Mouse (Mus musculus) kidney, embryonic 15.5 days (tissue): ENCODE measurements around the gene Hacd4. TPM values are rescaled to one million over a fixed set of nuclear protein-coding genes. Genes with fewer than 3 reads are reported as not detected.
A peak's percentile ranks its signal among the peaks of the same experiment; 100 is the strongest.

Source experiments
- ATAC-seq: fragments of 200-750 bp; cut with Nextera tagmentation; replicated peaks from 2 replicates; pipeline ENCODE4 v1.8.0; 2017; ENCODE audit warnings: moderate TSS enrichment; ENCODE audit not compliant: low FRiP score
- H3K27ac ChIP-seq: fragments of 300-500 bp; sonication (generic); 2 replicates; pipeline ENCODE4 v1.5.1; 2015; ENCODE audit warnings: mild to moderate bottlenecking, inconsistent platforms
- H3K27me3 ChIP-seq: fragments of 300-500 bp; sonication (generic); 2 replicates; pipeline ENCODE4 v1.6.1; 2015; ENCODE audit warnings: inconsistent platforms
- H3K36me3 ChIP-seq: fragments of 300-500 bp; sonication (generic); 2 replicates; pipeline ENCODE4 v1.6.1; 2015; ENCODE audit warnings: inconsistent platforms
- H3K4me1 ChIP-seq: fragments of 300-500 bp; sonication (generic); 2 replicates; pipeline ENCODE4 v1.6.1; 2015; ENCODE audit warnings: inconsistent platforms
- H3K4me2 ChIP-seq: fragments of 300-500 bp; sonication (generic); 2 replicates; pipeline ENCODE4 v1.6.1; 2015; ENCODE audit warnings: moderate library complexity, mild to moderate bottlenecking, inconsistent platforms
- H3K4me3 ChIP-seq: fragments of 300-500 bp; sonication (generic); replicated peaks from 2 replicates; pipeline ENCODE4 v1.5.1; 2015; ENCODE audit warnings: mild to moderate bottlenecking, inconsistent platforms
- H3K9ac ChIP-seq: fragments of 300-500 bp; sonication (generic); 2 replicates; pipeline ENCODE4 v1.6.1; 2015; ENCODE audit warnings: mild to moderate bottlenecking, inconsistent platforms
- H3K9me3 ChIP-seq: fragments of 300-500 bp; sonication (generic); replicated peaks from 2 replicates; pipeline ENCODE4 v1.6.1; 2016; ENCODE audit warnings: inconsistent platforms
- WGBS: fragments of 180-500 bp; shearing (Covaris S2); methylation state at CpG from one replicate; pipeline ENCODE4 v1.1.7; 2015; ENCODE audit warnings: mixed read lengths; 5-methylcytosine and 5-hydroxymethylcytosine counted together
- polyA plus RNA-seq: library from polyadenylated mRNA; unstranded; fragments of >200 nt; fragmentation: Nextera tagmentation; extraction: Ambion mirVana; gene quantifications from 2 replicates; pipeline ENCODE4 v1.2.1, GENCODE M21; 2015

Gene Hacd4
- polyA plus RNA-seq, 1 experiment from 2014 or later: 18.3 TPM

DNA sequence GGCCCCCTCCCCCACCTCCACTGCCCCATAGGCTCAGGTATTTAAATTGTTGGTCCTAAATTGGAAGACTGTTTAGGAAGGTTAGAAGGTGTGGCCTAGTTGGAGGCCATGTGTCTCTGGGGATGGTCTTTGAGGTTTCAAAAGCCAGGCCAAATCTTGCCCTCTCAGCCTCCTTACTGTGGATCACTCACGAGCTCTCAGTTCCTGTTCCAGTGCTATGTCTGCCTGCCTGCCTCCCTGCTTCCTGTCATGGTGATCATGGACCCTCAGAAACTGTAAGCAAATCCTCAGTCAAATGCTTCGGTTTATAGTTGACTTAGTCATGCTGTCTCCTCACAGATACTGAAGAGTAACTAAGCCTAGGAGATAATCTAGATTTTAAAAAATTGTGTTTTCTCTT lies 19.9 kb upstream of the Hacd4 start:
- 77% methylated on average over 2 of the region's 2 CpGs for WGBS
- H3K9ac ChIP-seq: no peak overlapping the region
- no peak for ATAC-seq

DNA sequence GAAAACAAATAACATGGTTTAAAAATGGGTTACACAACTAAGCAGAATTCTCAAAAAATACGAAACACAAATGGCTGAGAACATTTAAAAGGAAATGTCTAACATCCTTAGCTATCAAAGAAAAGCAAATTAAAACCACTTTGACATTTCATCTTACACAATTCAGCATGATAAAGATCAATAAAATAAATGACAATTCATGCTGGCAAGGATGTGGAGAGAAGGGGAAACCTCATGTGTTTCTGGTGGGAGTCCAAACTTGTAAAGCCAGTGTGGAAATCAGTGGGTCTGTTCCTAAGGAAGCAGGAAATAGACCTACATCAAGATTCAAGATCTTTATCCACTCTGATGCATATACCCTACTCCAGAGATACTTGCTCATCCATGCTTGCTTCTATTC lies 19.4 kb upstream of the Hacd4 start:
- no peak overlapping the region for H3K27ac ChIP-seq
- no peaks in the 10 kb centered on the region for H3K4me1 ChIP-seq
- H3K9ac ChIP-seq: no peak overlapping the region
- no peaks in the 10 kb centered on the region for H3K36me3 ChIP-seq
- H3K27me3 ChIP-seq: no peaks in the 10 kb centered on the region
- no peak overlapping the region for H3K4me3 ChIP-seq
- WGBS: 87% methylated on average over 1 of the region's 1 CpGs
- ATAC-seq: no peak
- H3K9me3 ChIP-seq: no peaks in the 10 kb centered on the region
- H3K4me2 ChIP-seq: no peak overlapping the region

More for the DNA sequence above, 19.9 kb upstream of the Hacd4 start:
- Histone ChIP-seq H3K27me3 (no peaks in the 10 kb centered on the region), H3K27ac (no peak overlapping the region), H3K4me2 (no peak overlapping the region), H3K9me3 (no peaks in the 10 kb centered on the region), H3K4me1 (no peaks in the 10 kb centered on the region), H3K4me3 (no peak overlapping the region), H3K36me3 (no peaks in the 10 kb centered on the region)

DNA sequence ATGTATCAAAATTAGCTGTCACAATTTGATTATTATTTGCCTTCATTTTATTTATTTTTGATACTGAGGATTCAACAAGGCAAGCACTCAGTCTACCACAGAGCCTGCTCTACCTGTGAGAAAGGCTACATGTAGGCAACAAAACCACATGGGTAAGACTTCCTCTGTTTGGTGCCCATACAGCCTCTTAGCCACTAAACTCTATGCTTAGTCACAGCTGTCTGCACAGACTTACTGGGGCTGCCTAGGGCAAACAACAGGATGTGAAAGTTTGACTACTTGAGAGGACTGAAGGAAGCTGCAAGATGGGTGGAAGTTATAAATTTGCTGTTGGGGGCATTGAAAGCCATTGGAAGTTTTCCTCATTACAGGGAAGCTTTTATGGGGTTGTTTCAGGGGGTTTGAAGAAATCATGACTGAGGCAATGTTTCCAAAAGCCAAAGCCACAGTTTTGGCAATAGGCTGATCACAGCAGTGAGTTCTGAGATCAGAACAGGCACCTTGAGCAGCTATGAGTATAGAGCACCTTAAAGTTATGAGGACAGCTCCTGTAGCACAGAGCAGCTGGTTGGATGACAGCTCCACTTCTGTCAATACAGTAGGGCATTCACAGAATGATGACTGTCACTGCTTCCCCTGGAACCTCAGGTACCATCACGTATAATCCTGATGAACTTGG lies 11.5 kb upstream of the Hacd4 start:
- H3K36me3 ChIP-seq: no peaks in the 10 kb centered on the region
- H3K9ac ChIP-seq: no peak overlapping the region
- 91% methylated on average over 1 of the region's 1 CpGs for WGBS
- no peaks in the 10 kb centered on the region for H3K9me3 ChIP-seq
- H3K4me1 ChIP-seq: no peaks in the 10 kb centered on the region
- H3K4me3 ChIP-seq: no peak overlapping the region
- H3K27me3 ChIP-seq: no peaks in the 10 kb centered on the region
- no peak for ATAC-seq
- no peak overlapping the region for H3K4me2 ChIP-seq
- no peak overlapping the region for H3K27ac ChIP-seq

DNA sequence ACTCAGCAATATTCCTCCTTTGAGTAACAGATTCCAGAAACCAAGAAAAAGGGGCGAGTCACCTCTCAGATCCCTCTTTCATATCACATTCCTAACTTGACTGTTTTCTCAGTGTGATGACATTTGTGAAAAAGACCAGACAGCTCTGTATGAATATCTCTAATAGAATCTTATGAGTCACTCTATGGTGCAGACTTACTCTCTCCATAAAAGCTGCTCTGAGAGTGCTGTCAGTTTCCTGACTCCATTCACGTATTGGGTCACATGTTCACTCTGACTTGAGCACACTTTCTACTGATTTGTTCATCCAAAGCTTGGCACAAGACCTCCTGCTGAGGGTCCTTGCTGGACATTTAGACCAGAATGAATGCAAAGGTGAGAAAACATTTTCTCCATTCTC lies 10.2 kb upstream of the Hacd4 start:
- no peak overlapping the region for H3K4me3 ChIP-seq
- no peak overlapping the region for H3K27ac ChIP-seq
- ATAC-seq: no peak
- no peak overlapping the region for H3K4me2 ChIP-seq
- WGBS: 73% methylated on average over 2 of the region's 2 CpGs
- H3K27me3 ChIP-seq: no peaks in the 10 kb centered on the region
- no peak overlapping the region for H3K9ac ChIP-seq
- H3K4me1 ChIP-seq: no peaks in the 10 kb centered on the region
- H3K36me3 ChIP-seq: no peaks in the 10 kb centered on the region
- no peaks in the 10 kb centered on the region for H3K9me3 ChIP-seq

DNA sequence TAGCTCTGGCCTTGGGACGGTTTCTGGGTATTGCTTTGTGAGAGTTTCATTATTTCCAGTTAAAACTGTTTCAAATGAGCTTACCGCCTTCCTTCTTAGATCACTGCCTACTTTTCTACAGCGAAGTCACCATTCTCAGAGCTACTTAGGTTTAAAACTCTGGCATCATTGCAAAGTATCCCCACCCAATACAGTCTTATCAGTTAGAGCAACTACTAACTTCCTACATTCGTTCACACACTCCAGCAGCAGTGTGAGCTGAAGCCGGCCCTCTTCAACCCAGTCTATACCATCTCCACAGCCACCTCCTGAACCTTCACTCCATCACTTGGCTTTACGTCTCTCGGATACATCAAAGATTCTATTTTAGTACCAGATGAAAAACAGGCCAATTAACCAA lies 2.1 kb upstream of the Hacd4 start:
- 86% methylated on average over 7 of the region's 7 CpGs for WGBS
- Histone ChIP-seq H3K36me3 (no peaks in the 10 kb centered on the region), H3K9me3 (no peaks in the 10 kb centered on the region), H3K9ac (no peak overlapping the region), H3K4me1 (peaks cover 27% of the 10 kb centered on the region), H3K27me3 (no peaks in the 10 kb centered on the region), H3K4me2 (no peak overlapping the region), H3K27ac (no peak overlapping the region), H3K4me3 (no peak overlapping the region)
- ATAC-seq: no peak

- Histone ChIP-seq H3K4me1 (peaks cover 27% of the 10 kb centered on the region), H3K9me3 (no peaks in the 10 kb centered on the region), H3K36me3 (no peaks in the 10 kb centered on the region), H3K4me2 (no peak overlapping the region), H3K27ac (peak overlapping the region; percentile 76), H3K9ac (no peak overlapping the region), H3K27me3 (no peaks in the 10 kb centered on the region), H3K4me3 (no peak overlapping the region)
- ATAC-seq: 0 out of 2 replicates have a peak, but pooled peaks have one; percentile 22
- 63% methylated on average over 6 of the region's 6 CpGs for WGBS
These were observed 968 bp upstream of the Hacd4 start for GRCm38 (mm10) chr4:88439669-88440123.

- no peak for ATAC-seq
- H3K4me1 ChIP-seq: peaks cover 27% of the 10 kb centered on the region
- peak overlapping the region; percentile 76 for H3K27ac ChIP-seq
- no peaks in the 10 kb centered on the region for H3K36me3 ChIP-seq
- H3K9me3 ChIP-seq: no peaks in the 10 kb centered on the region
- 12% methylated on average over 4 of the region's 4 CpGs for WGBS
- H3K4me3 ChIP-seq: peak overlapping the region; percentile 48
- peak overlapping the region; percentile 69 for H3K4me2 ChIP-seq
- H3K27me3 ChIP-seq: no peaks in the 10 kb centered on the region
- H3K9ac ChIP-seq: no peak overlapping the region
These were observed 232 bp upstream of the Hacd4 start for GRCm38 (mm10) chr4:88438990-88439329.

- Histone ChIP-seq H3K4me2 (peak overlapping the region; percentile 69), H3K9me3 (no peaks in the 10 kb centered on the region), H3K36me3 (no peaks in the 10 kb centered on the region), H3K27ac (peak overlapping the region; percentile 86), H3K9ac (0 out of 2 replicates have a peak overlapping the region, but pooled peaks have one; percentile 45), H3K4me1 (peaks cover 27% of the 10 kb centered on the region), H3K4me3 (peak overlapping the region; percentile 48), H3K27me3 (no peaks in the 10 kb centered on the region)
- no peak for ATAC-seq
- WGBS: 42% methylated on average over 2 of the region's 2 CpGs
These were observed 811 bp downstream of the Hacd4 start for GRCm38 (mm10) chr4:88437917-88438316.

GRCm38 (mm10) chr4:88437166-88437565 lies 1.6 kb downstream of the Hacd4 start:
- H3K9me3 ChIP-seq: no peaks in the 10 kb centered on the region
- 71% methylated on average over 3 of the region's 3 CpGs for WGBS
- peak overlapping the region; percentile 18; the same call in 1 of the 2 replicates for H3K27ac ChIP-seq
- H3K4me2 ChIP-seq: no peak overlapping the region
- no peaks in the 10 kb centered on the region for H3K27me3 ChIP-seq
- no peak overlapping the region for H3K4me3 ChIP-seq
- H3K36me3 ChIP-seq: no peaks in the 10 kb centered on the region
- peaks cover 27% of the 10 kb centered on the region for H3K4me1 ChIP-seq
- no peak overlapping the region for H3K9ac ChIP-seq
- ATAC-seq: no peak

GRCm38 (mm10) chr4:88436593-88437165 lies 2.0 kb downstream of the Hacd4 start:
- WGBS: 66% methylated on average over 6 of the region's 6 CpGs
- Histone ChIP-seq H3K9ac (no peak overlapping the region), H3K4me2 (no peak overlapping the region), H3K4me1 (peaks cover 23% of the 10 kb centered on the region), H3K27me3 (no peaks in the 10 kb centered on the region), H3K4me3 (no peak overlapping the region), H3K36me3 (no peaks in the 10 kb centered on the region), H3K27ac (peak overlapping the region; percentile 18; the same call in 1 of the 2 replicates), H3K9me3 (no peaks in the 10 kb centered on the region)
- no peak for ATAC-seq

DNA sequence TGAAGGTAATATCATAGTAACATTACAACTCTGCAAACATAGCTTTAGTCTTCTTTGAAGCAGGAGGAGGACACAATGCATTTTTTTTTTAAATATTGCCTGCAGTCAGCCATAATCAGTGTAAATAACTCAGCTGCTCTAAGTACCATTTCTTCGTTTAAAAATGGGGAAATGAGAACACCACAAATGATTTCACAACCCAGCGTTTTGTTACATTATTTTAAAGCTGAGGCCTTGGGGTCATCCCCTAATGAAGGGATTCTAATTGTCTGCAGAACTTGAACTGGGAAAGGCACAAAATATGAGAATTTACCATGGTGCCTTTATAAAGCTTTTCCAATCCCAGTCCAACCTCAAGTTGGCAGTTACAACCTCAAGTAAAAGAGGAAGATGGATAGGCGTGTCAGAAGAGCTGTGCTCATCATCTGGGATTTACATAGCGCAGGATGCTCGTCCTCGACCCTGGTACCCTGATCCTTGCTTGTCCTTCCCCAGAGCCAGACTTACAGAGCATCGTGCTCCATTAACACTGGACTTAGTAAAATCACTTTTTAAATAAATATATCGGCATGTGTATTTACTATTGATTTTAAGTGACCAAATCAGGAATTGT lies 6.2 kb downstream of the Hacd4 start:
- no peaks in the 10 kb centered on the region for H3K4me1 ChIP-seq
- H3K36me3 ChIP-seq: no peaks in the 10 kb centered on the region
- no peak overlapping the region for H3K9ac ChIP-seq
- WGBS: 84% methylated on average over 8 of the region's 8 CpGs
- no peaks in the 10 kb centered on the region for H3K27me3 ChIP-seq
- no peak overlapping the region for H3K4me3 ChIP-seq
- no peak overlapping the region for H3K4me2 ChIP-seq
- H3K9me3 ChIP-seq: no peaks in the 10 kb centered on the region
- H3K27ac ChIP-seq: no peak overlapping the region
- no peak for ATAC-seq

DNA sequence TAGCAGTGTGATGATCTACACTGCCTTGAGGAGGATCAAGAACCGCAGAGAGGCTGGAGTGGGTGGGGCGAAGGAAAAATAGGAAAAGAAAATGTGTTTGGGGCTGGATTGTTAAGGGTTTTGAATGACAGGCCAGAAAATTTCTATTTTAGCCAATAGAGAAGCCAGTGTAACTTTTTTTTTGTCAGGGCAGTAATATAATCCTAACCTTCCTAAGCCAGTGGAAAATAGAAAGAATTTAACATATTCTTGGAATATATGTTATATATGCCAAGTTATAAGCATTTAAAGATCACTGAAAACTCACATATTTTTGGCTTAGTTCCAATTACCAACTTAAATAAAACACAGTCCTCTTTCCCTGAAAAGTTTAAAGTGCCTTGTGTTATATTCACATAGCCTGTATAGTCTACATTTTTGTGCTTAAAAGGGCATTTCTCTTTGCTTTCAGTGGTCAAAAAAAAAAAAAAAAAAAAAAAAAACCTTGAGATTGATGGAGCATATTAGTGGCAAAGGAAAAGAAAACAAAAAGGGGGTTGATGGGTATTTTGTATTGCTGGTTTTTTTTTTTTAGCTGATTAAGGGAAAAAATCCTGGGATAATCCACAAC lies 11.0 kb downstream of the Hacd4 start:
- WGBS: 86% methylated on average over 2 of the region's 2 CpGs
- ATAC-seq: no peak
- H3K9ac ChIP-seq: no peak overlapping the region
- H3K27ac ChIP-seq: no peak overlapping the region
- H3K4me1 ChIP-seq: no peaks in the 10 kb centered on the region
- no peak overlapping the region for H3K4me2 ChIP-seq
- no peaks in the 10 kb centered on the region for H3K9me3 ChIP-seq
- no peaks in the 10 kb centered on the region for H3K27me3 ChIP-seq
- no peak overlapping the region for H3K4me3 ChIP-seq
- H3K36me3 ChIP-seq: 0 out of 2 replicates have a peak, but pooled peaks cover 5% of the 10 kb centered on the region
